Mouse (Mus musculus): ENCODE results near the gene Ccdc136. TPM values are rescaled to one million over a fixed set of nuclear protein-coding genes. Genes with fewer than 3 reads are reported as not detected.
A peak's percentile ranks its signal among the peaks of the same experiment; 100 is the strongest.
"Not testable (repeated sequence)": the region's sequence is repeated elsewhere in the genome, so short reads cannot be mapped to it uniquely, and the experiment has no call there.

Ccdc136 gene
- 0.49 to 0.96 TPM (median 0.67 TPM) in 3 replicates for total RNA-seq (2017)

DNA sequence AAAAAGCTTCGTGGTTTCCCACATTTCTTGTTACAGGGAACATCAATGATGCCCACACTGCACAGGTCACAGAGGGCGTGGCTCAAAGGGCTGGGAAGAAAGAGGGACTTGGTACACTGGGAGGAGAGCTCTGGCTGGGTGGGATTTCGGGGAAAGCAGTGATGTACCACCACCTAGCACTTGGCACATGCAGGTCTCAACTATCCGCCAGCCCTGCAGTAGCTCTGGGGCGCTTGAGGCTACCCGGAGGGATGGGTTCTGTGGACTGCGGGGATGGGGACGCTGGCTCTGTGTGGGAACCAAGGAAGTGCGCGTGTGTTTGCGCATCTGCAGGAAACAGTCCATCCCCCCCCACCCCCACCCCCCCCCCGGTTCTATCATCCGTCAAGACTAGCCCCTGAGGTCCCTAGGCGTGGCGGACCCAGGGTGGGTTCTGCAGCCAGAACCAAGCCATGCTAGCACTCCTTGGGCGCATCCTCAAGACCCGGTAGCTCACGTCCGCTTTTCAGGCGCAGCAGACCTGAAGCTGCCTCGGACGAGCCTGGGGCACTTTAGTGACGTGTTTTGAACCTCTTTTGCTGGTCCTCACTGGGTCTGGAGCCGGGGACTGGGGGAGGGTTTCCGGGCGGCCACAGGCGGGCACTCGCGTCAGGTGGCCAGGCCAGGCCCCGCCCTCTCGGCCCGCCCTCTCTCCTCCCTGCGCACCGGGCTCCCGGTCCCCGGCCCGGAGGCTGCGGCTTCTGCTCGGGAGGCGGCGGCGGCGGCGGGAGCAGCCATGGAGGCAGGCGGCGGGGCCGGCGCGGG is at the start of gene Ccdc136:
Ccdc136 (plus strand) TSS at position 400 of the 804 bp plus-strand sequence.
- no peak for ATAC-seq (replicated peaks; ENCODE audit: insufficient number of reproducible peaks, low FRiP score, low TSS enrichment, poor library complexity, severe bottlenecking)

DNA sequence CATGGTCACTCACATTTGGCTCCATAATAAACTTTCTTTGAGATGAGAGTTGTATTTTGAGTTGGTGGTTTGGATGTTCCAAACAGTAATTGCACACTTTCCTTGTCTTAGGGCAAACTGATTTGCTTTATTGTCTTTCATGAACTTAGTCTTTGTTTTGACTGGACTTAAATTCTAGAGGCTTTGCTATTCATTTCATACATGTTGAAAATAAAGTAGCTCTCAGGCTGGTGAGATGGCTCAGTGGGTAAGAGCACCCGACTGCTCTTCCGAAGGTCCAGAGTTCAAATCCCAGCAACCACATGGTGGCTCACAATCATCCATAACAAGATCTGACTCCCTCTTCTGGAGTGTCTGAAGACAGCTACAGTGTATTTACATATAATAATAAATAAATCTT is 49.6 kb upstream of the Ccdc136 start:
- ATAC-seq (replicated peaks; ENCODE audit: insufficient number of reproducible peaks, low FRiP score, low TSS enrichment, poor library complexity, severe bottlenecking): not testable (repeated sequence)

DNA sequence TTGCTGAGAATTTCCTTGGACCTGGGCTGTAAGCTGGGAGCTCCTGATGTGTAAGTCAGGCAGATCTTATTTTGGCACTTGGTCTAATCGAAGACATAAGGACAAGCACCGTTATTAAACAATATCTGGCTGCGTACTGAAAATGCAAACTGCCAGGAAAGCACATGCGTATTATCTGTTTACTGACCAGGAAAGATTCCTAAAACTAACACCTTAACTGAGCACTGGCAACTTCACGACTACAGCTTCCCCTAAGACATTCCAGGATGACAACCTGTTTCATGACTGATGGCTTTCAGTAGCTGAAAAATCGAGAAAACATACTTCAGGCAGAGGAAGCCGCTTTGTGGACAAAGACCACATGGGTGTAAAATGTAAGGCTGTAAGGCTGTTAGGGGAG is 48.9 kb upstream of the Ccdc136 start:
- no peak for ATAC-seq (replicated peaks; ENCODE audit: insufficient number of reproducible peaks, low FRiP score, low TSS enrichment, poor library complexity, severe bottlenecking)

DNA sequence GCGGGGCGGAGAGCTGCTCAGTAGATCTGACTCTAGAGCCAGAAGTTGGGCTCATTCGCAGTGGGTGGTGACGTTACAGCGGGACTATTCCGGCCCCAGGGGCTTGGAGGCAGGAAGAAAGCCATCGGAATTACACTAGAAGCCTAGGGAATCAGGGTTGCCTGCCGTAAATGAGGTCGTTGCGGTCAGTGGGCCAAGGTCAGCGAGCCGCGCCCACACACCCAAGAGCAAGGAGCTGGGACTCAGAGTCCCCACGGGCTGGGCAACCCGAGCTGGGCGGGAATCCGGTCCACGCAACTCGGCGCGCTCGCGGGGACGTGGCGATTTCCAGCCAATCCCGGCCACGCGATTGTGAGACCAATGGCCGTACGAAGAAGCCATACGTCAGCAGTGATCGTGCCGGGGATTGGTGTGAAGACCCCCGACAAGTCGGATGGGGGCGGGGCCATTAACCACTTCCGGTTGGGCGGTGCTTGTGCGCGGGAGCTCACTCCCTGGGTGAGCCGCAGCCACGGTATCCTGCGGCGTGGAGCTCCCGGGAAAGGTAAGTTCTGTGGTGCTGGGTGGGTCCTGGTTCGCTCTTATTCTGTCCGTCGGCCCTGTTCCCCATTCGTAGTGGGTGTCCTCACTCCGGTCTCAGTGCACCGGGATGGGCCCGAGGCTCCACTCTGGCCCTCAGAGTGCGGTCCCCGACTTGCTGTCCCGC is 48.3 kb upstream of the Ccdc136 start, which contains the start of gene Calu:
Calu (plus strand) TSS at position 405 of the 706 bp plus-strand sequence.
- ATAC-seq (replicated peaks; ENCODE audit: insufficient number of reproducible peaks, low FRiP score, low TSS enrichment, poor library complexity, severe bottlenecking): peak; percentile 99

DNA sequence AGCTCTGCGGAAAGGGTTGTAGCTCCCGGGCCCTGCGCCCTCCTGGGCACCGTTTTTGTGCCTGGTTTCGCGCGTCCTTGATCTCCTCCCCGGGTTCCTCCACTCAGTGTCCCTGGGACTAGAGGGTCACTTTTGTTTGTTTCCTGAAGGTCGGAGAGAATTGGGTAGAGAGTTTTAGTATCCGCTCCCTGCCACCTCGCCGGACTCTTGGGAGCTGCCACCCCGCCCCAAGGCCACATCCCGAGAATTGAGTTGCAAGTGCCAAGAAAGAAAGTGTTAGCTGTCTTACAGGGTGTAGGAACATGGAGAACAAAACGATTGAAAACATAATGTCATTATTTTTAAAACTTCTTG is 47.8 kb upstream of the Ccdc136 start:
- ATAC-seq (replicated peaks; ENCODE audit: insufficient number of reproducible peaks, low FRiP score, low TSS enrichment, poor library complexity, severe bottlenecking): no peak

DNA sequence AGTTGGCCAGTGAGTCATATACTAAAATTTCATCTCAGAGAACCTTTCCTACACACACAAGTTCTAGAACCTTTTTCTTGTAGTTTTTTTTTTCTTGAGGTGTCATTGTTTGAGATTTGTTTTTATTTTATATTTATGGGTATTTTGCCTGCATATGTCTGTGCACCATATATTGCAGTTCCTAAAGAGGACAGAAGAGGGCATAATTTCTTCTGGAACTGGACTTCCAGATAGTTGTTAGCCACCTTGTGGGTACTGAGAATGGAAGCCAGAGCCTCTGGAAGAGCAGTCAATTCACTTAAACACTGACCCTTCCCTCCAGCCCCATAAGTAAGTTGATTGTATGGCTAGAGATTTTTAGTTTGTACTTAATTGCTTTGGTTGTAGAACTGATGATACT is 44.5 kb upstream of the Ccdc136 start:
- no peak for ATAC-seq (replicated peaks; ENCODE audit: insufficient number of reproducible peaks, low FRiP score, low TSS enrichment, poor library complexity, severe bottlenecking)

DNA sequence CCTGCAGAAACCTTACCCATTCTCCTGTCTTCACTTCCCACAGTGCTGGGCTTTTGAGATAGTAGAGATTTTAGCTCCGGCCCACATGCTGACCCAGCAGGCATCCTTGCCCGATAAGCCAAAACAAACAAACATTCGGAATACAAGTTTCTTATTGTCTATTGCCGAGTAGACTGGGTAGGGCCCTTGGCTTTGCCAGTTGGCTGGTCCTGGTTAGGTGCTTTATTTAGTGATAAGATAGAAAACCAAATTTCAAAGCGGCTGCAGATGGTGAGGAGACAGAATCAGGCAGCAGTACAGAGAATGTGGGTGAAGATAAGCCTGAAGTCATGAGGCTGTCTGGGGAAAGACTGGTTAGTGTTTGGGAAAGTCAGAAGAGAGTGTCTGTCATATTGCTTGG is 43.3 kb upstream of the Ccdc136 start:
- no peak for ATAC-seq (replicated peaks; ENCODE audit: insufficient number of reproducible peaks, low FRiP score, low TSS enrichment, poor library complexity, severe bottlenecking)

GRCm38 (mm10) chr6:29359386-29359785 is 36.7 kb upstream of the Ccdc136 start:
- no peak for ATAC-seq (replicated peaks; ENCODE audit: insufficient number of reproducible peaks, low FRiP score, low TSS enrichment, poor library complexity, severe bottlenecking)

GRCm38 (mm10) chr6:29360211-29360610 is 35.9 kb upstream of the Ccdc136 start:
- no peak for ATAC-seq (replicated peaks; ENCODE audit: insufficient number of reproducible peaks, low FRiP score, low TSS enrichment, poor library complexity, severe bottlenecking)

GRCm38 (mm10) chr6:29362246-29363128 is 33.6 kb upstream of the Ccdc136 start:
- ATAC-seq (replicated peaks; ENCODE audit: insufficient number of reproducible peaks, low FRiP score, low TSS enrichment, poor library complexity, severe bottlenecking): no peak

- no peak for ATAC-seq (replicated peaks; ENCODE audit: insufficient number of reproducible peaks, low FRiP score, low TSS enrichment, poor library complexity, severe bottlenecking)
Observed at GRCm38 (mm10) chr6:29363129-29363515, 33.0 kb upstream of the Ccdc136 start.

DNA sequence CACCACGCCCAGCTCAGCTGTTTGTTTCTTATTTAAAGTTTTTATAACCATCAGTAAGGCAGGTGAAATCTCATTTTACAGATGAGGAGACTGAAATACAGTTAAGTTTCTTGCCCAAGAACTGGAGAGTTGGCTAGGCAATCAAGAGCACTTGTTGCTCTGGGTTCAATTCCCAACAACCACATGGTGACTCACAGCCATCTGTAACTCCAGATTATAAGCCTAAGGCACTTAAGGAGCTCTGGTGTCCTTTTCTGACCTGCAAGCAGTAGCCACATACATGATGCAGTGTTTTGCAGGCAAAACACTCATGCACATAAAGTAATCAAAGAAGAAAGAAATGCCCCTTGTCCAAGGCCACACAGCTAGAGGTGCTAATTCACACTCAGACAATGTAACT is 30.8 kb upstream of the Ccdc136 start:
- ATAC-seq (replicated peaks; ENCODE audit: insufficient number of reproducible peaks, low FRiP score, low TSS enrichment, poor library complexity, severe bottlenecking): no peak

- ATAC-seq (replicated peaks; ENCODE audit: insufficient number of reproducible peaks, low FRiP score, low TSS enrichment, poor library complexity, severe bottlenecking): no peak
Observed at GRCm38 (mm10) chr6:29377386-29377785, 18.7 kb upstream of the Ccdc136 start.

DNA sequence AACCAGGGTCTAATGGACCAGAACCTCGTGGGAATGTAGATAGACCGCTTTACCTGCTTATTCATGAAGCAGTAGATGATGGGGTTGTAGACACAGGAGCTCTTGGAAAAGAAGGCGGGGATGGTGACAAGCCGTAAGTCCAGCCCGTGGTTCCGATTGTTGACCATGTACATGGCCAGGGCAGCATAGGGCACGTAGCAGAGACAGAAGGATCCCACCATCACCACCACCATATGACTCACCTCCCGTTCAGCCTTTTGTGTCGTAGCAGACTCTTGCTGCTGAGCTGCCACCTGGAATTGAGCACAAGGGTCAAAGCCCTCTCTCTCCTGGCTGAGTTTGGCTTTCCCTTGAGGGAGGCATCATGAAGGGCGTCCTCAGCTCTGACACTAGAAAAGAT is 17.4 kb upstream of the Ccdc136 start:
- no peak for ATAC-seq (replicated peaks; ENCODE audit: insufficient number of reproducible peaks, low FRiP score, low TSS enrichment, poor library complexity, severe bottlenecking)

DNA sequence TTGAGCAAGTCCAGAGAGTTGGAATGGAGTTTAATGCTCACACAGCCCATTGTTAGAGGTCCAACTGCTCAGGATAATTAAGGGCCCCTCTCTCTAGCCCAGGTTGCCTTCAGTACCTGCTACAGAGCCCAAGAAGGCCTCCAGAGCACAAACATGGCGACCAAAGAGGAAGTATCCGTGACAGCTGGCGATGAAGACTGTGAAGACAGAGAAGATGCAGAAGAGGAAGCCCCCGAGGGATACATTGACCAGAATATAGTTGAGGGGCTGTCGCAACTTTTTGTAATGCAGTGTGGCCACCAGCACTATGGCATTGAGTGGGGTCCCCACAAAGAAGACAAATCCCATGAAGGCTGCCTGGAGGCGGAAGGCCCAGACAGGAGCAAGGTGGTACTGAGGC is 16.2 kb upstream of the Ccdc136 start:
- no peak for ATAC-seq (replicated peaks; ENCODE audit: insufficient number of reproducible peaks, low FRiP score, low TSS enrichment, poor library complexity, severe bottlenecking)

DNA sequence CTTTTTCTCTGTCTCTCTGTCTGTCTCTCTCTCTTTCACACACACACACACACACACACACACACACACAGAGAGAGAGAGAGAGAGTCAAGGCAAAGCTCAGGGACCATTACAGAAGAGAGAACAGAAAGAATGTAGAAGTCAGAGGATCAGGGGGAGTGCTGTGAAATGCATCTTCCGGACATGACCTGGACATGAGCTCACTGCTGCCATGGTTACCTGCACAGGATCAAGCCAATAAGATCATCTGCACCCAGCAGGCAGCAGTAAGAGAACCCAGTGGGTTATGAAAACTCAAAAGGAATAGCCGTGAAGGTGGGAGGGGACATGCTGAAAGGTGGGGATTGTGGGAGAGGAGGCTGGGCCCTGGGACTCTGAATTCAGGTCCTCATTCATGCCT is 13.7 kb upstream of the Ccdc136 start:
- no peak for ATAC-seq (replicated peaks; ENCODE audit: insufficient number of reproducible peaks, low FRiP score, low TSS enrichment, poor library complexity, severe bottlenecking)

DNA sequence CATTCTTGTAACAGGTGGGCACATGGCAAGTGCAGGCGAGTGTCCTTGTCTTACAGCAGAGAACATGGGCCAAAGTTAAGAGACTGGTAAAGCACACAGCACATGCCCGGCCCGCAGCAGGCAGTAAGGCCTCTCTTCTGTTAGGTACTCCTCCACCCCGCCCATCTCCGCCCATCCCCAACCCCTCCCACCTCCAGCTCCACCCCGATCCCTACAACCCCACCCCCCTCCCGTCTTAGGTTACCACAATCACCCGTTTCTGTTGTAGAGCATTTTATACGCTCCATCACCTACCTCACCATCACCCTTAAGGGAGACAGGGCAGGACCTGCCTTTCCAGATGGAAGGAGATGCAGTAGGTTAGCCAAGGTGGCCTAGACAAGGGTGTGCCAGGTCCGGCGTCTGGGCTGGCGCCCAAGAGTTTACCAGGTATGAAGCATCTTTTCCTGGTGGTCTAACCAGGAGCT is 8.0 kb upstream of the Ccdc136 start, which contains the start of gene Opn1sw:
Opn1sw (minus strand) TSS at position 417 of the 467 bp plus-strand sequence.
- ATAC-seq (replicated peaks; ENCODE audit: insufficient number of reproducible peaks, low FRiP score, low TSS enrichment, poor library complexity, severe bottlenecking): no peak

GRCm38 (mm10) chr6:29388606-29389080 is 7.5 kb upstream of the Ccdc136 start:
- no peak for ATAC-seq (replicated peaks; ENCODE audit: insufficient number of reproducible peaks, low FRiP score, low TSS enrichment, poor library complexity, severe bottlenecking)

DNA sequence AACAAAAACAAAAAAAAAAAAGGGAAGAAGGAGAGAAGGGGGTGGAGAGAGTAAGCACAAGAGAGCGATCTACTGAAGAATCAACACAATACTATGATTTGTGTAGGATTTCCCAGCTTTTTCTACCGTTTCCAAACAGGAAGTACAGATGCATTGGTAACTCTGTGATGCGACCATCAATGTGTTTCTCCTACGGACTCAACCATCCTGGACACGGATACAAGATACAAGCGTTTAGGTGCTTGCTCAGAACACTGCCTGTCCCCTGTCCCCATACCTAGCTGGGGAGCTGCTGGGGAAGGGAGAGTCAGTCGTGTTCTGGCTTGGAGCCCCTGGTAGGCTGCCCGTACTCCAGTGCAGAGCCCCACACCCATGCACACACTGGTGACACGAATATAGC is 6.7 kb upstream of the Ccdc136 start:
- no peak for ATAC-seq (replicated peaks; ENCODE audit: insufficient number of reproducible peaks, low FRiP score, low TSS enrichment, poor library complexity, severe bottlenecking)
